19 mouse cellular contexts compared by ENCODE assay signal in genomic region chr11:48568769-48569168, GRCm38 (mm10).
DNase-seq lines count a peak whose midpoint lies in the region; ATAC-seq lines count a peak whose summit lies in the region.
"Had no signal": no experiment of that assay in that cellular context is flagged by ENCODE, and none has a peak within 500 bp of the region (broad histone marks: within the 10 kb centered on the region; RNA-seq: fewer than 3 reads in every experiment).

No protein-coding gene starts in this region.

- ATAC-seq in kidney, embryonic 16.5 days (ENCODE audit: low FRiP score, low TSS enrichment): no peak
- ATAC-seq: forebrain, postnatal 0 days; liver, embryonic 12.5 days had no signal

- no peak overlapping the region for H3K27ac ChIP-seq in kidney, embryonic 16.5 days (ENCODE audit: low read length)
- H3K27ac ChIP-seq: embryonic facial prominence, embryonic 15.5 days; hindbrain, embryonic 14.5 days; limb, embryonic 12.5 days; liver, embryonic 12.5 days had no signal

- H3K9ac ChIP-seq in kidney, embryonic 16.5 days (replicated peaks; ENCODE audit: low read length): no peak overlapping the region
- H3K9ac ChIP-seq: embryonic facial prominence, embryonic 15.5 days; forebrain, postnatal 0 days; hindbrain, embryonic 14.5 days; limb, embryonic 12.5 days; liver, embryonic 12.5 days had no signal

- H3K4me2 ChIP-seq in kidney, embryonic 16.5 days (replicated peaks; ENCODE audit: low read depth, low read length): no peak overlapping the region
- H3K4me2 ChIP-seq: embryonic facial prominence, embryonic 15.5 days; hindbrain, embryonic 14.5 days; limb, embryonic 12.5 days; liver, embryonic 12.5 days; midbrain, embryonic 11.5 days had no signal

- H3K27me3 ChIP-seq in kidney, embryonic 16.5 days (ENCODE audit: insufficient read depth, low read length): no peaks in the 10 kb centered on the region
- H3K27me3 ChIP-seq: embryonic facial prominence, embryonic 15.5 days; limb, embryonic 12.5 days; liver, embryonic 12.5 days had no signal

- H3K9me3 ChIP-seq in kidney, embryonic 16.5 days (ENCODE audit: low read length): no peaks in the 10 kb centered on the region
- H3K9me3 ChIP-seq: embryonic facial prominence, embryonic 15.5 days; limb, embryonic 12.5 days; liver, embryonic 12.5 days had no signal

- intact Hi-C loops in gastrocnemius, postnatal 14 days (cut with DNase I; ENCODE audit: low total_unique reads): no loop called here

- peaks cover 8% of the 10 kb centered on the region; the same call in 1 of the 2 replicates for H3K4me1 ChIP-seq in kidney, embryonic 16.5 days (ENCODE audit: insufficient read depth, low read length)
- H3K4me1 ChIP-seq: embryonic facial prominence, embryonic 15.5 days; liver, embryonic 12.5 days had no signal

- peak; percentile 48 for DNase-seq in gastrocnemius, postnatal 14 days
- no peak for DNase-seq in gastrocnemius, adult 8-10 months (ENCODE audit: low spot score in 2 of 2)
- DNase-seq in kidney, postnatal 10 days: peak; percentile 8
- DNase-seq in heart, postnatal 4 days: peak; percentile 39
- peak; percentile 24 to 70 for DNase-seq in lung, postnatal 4 days
- DNase-seq in left cerebral cortex, adult 9 months (ENCODE audit: low spot score in 2 of 2): no peak
- DNase-seq: adrenal gland, postnatal 25 days; cerebellum, adult 11-12 months; cerebellum, postnatal 25 days; forebrain, postnatal 0 days; kidney, adult 9 months; right cerebral cortex, adult 18-20 months; thymus, postnatal 25 days had no signal

- 66% methylated on average over 3 of the region's 3 CpGs for whole genome bisulfite sequencing in kidney, embryonic 16.5 days

- no peak overlapping the region for H3K4me3 ChIP-seq in kidney, embryonic 16.5 days (ENCODE audit: low read length)
- H3K4me3 ChIP-seq: embryonic facial prominence, embryonic 15.5 days; limb, embryonic 12.5 days; liver, embryonic 12.5 days had no signal

- no peaks in the 10 kb centered on the region for H3K36me3 ChIP-seq in kidney, embryonic 16.5 days (ENCODE audit: insufficient read depth, low read length)
- H3K36me3 ChIP-seq: embryonic facial prominence, embryonic 15.5 days; limb, embryonic 12.5 days; liver, embryonic 12.5 days had no signal

Comparison
In these comparisons a context has a peak if more than half of its experiments do, and no peak if none do; other contexts are left out.
1. DNase-seq: peak in gastrocnemius, postnatal 14 days (single experiment), kidney, postnatal 10 days (single experiment), heart, postnatal 4 days (single experiment) and lung, postnatal 4 days (2 of 2); none in gastrocnemius, adult 8-10 months (0 of 2) and left cerebral cortex, adult 9 months (0 of 2).